Mouse (Mus musculus) cortical plate, adult 2 months (tissue): ENCODE results near the gene Thada.

ENCODE experiments used
- CTCF ChIP-seq: fragments of 200-500 bp; IDR thresholded peaks from 2 replicates; pipeline ENCODE4 v1.5.1; 2011; ENCODE audit warnings: mild to moderate bottlenecking, control low read depth, low read length; ENCODE audit not compliant: insufficient read depth; ENCODE audit errors: extremely low read depth
- POLR2A ChIP-seq: fragments of 200-500 bp; IDR thresholded peaks from 2 replicates; pipeline ENCODE4 v1.6.1; 2011; ENCODE audit warnings: mild to moderate bottlenecking, low read length, control low read depth; ENCODE audit not compliant: insufficient read depth; ENCODE audit errors: extremely low read depth

DNA sequence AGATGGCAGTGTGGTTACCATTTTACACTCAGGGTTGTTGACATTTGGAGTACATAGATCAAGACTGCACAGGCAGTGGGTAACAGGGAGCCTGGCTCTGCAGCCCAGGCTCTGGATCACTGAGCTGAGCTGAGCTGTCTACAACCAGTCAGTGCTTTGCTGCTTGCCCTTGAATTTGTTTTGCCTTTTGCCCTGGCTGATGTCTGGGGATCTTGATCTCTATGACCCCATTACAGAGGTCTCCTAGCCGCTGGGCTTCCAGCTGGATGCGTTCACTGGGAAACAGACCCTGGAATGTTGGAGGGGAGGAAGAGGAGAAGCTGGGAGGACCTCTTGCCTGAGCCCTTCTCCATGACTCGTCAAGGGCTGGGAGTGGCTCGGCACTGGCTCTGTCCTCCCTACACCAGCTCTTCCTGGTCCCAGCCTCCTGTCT, 268.1 kb downstream of the Thada start:
- no peak for TF ChIP-seq CTCF
- no peak for TF ChIP-seq POLR2A
